Mouse (Mus musculus) hindbrain, postnatal 0 days (tissue): ENCODE results near the gene Pctp. TPM values are rescaled to one million over a fixed set of nuclear protein-coding genes. Genes with fewer than 3 reads are reported as not detected.

Source experiments
- ATAC-seq: fragments of 200-750 bp; cut with Nextera tagmentation; 2 replicates; pipeline ENCODE4 v1.8.0; 2017; ENCODE audit warnings: mild to moderate bottlenecking, moderate TSS enrichment, moderate library complexity
- DNase-seq: peaks from one replicate; pipeline ENCODE4 v3.0.0-alpha.2; 2015; ENCODE audit warnings: low spot score
- H3K27ac ChIP-seq: fragments of 300-500 bp; sonication (generic); 2 replicates; pipeline ENCODE4 v1.5.1; 2014; ENCODE audit warnings: mild to moderate bottlenecking
- H3K27me3 ChIP-seq: fragments of 300-500 bp; sonication (generic); 2 replicates; pipeline ENCODE4 v1.6.1; 2014; ENCODE audit warnings: low read length, mixed read lengths; ENCODE audit not compliant: insufficient read depth
- H3K36me3 ChIP-seq: fragments of 300-500 bp; sonication (generic); 2 replicates; pipeline ENCODE4 v1.6.1; 2014; ENCODE audit warnings: low read length, mixed read lengths; ENCODE audit not compliant: insufficient read depth
- H3K4me1 ChIP-seq: fragments of 300-500 bp; sonication (generic); 2 replicates; pipeline ENCODE4 v1.6.1; 2014; ENCODE audit warnings: antibody characterized with exemption, low read length, mixed read lengths; ENCODE audit not compliant: insufficient read depth
- H3K4me2 ChIP-seq: fragments of 300-500 bp; sonication (generic); 2 replicates; pipeline ENCODE4 v1.6.1; 2014; ENCODE audit warnings: low read depth, mild to moderate bottlenecking, low read length, moderate library complexity, mixed read lengths
- H3K4me3 ChIP-seq: fragments of 300-500 bp; sonication (generic); 2 replicates; pipeline ENCODE4 v1.5.1; 2014; ENCODE audit warnings: low read length
- H3K9ac ChIP-seq: fragments of 300-500 bp; sonication (generic); replicated peaks from 2 replicates; pipeline ENCODE4 v1.6.1; 2014; ENCODE audit warnings: mild to moderate bottlenecking, low read length, moderate library complexity, mixed read lengths
- H3K9me3 ChIP-seq: fragments of 300-500 bp; sonication (generic); 2 replicates; pipeline ENCODE4 v1.6.1; 2016; ENCODE audit warnings: low read length, mixed read lengths
- CTCF ChIP-seq: IDR thresholded peaks from 2 replicates; pipeline ENCODE4 v1.5.1; 2016; ENCODE audit warnings: antibody characterized with exemption, control low read depth, low read depth
- WGBS: fragments of 180-500 bp; shearing (Covaris S2); extraction: QIAGEN DNeasy Blood & Tissue Kit; methylation state at CpG from one replicate; pipeline ENCODE4 v1.1.7; 2014; 5-methylcytosine and 5-hydroxymethylcytosine counted together
- polyA plus RNA-seq: library from polyadenylated mRNA; unstranded; fragments of >200 nt; fragmentation: Nextera tagmentation; extraction: Ambion mirVana; gene quantifications from 2 replicates; pipeline ENCODE4 v1.2.1, GENCODE M21; 2015
- total RNA-seq: library from RNA; depleted of rRNA; stranded (reverse); fragments of >200 nt; gene quantifications from 2 replicates; pipeline ENCODE4 v1.2.3, GENCODE M21; 2014

The Pctp gene
- total and polyA plus RNA-seq, 2 experiments from 2014 or later = 0.42 to 1.5 TPM

GRCm38 (mm10) chr11:90000666-90001065, 2.0 kb downstream of the Pctp start:
- Histone ChIP-seq H3K4me2 (no peak overlapping the region), H3K4me1 (no peaks in the 10 kb centered on the region), H3K4me3 (no peak overlapping the region), H3K27ac (no peak overlapping the region), H3K27me3 (no peaks in the 10 kb centered on the region), H3K36me3 (no peaks in the 10 kb centered on the region), H3K9ac (no peak overlapping the region), H3K9me3 (no peaks in the 10 kb centered on the region)
- no peak for TF ChIP-seq CTCF
- no peak for ATAC-seq
- no peak for DNase-seq
- WGBS = 83% methylated on average over 4 of the region's 4 CpGs

DNA sequence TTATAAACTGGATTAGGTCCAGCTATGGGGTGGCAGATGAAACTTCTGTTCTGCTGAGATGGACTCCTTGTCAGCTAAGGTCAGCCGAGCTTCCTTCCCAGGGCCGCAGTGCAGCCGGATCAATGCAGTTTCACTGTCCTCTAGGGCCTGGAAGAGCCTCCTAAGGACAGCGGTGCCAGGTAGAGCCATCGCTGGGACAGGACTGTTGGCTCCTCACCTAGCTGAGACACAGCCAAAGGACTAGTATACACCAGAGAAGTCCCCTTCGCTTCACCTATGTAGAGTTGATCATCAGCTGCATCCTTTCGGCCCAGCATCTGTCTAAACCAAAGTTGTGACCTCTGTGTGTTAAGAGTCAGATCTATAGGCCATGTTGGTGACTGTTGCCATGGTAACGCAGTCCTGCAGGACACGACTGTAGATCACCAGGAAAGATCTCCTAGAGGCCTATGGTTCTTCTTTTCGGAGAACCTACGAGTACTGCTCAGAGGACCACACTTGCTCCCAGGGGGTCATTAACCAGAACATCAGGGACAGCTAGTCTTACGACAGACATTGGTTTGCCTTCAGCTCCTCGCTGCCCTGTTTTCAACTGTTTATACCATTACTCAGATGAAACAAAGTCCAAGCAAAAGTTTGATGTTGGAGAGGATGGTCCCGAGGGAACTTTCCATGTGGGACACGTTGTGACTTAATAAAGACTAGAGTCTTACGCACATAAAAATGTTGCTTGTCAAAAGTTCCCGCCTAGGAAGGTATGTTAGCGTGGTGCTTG, 3.5 kb downstream of the Pctp start:
- H3K27me3 ChIP-seq = no peaks in the 10 kb centered on the region
- TF ChIP-seq CTCF = no peak
- H3K9me3 ChIP-seq = no peaks in the 10 kb centered on the region
- DNase-seq = no peak
- no peak overlapping the region for H3K27ac ChIP-seq
- no peak for ATAC-seq
- 88% methylated on average over 18 of the region's 18 CpGs for WGBS
- H3K4me1 ChIP-seq = no peaks in the 10 kb centered on the region
- H3K4me3 ChIP-seq = no peak overlapping the region
- H3K9ac ChIP-seq = no peak overlapping the region
- H3K36me3 ChIP-seq = no peaks in the 10 kb centered on the region
- H3K4me2 ChIP-seq = no peak overlapping the region

- Histone ChIP-seq H3K36me3 (no peaks in the 10 kb centered on the region), H3K4me3 (no peak overlapping the region), H3K4me2 (no peak overlapping the region), H3K4me1 (no peaks in the 10 kb centered on the region), H3K9ac (no peak overlapping the region), H3K9me3 (no peaks in the 10 kb centered on the region), H3K27me3 (no peaks in the 10 kb centered on the region), H3K27ac (no peak overlapping the region)
- no peak for TF ChIP-seq CTCF
- ATAC-seq = no peak
- WGBS = 91% methylated on average over 7 of the region's 7 CpGs
- DNase-seq = no peak
Observed at GRCm38 (mm10) chr11:89996856-89997255, 5.8 kb downstream of the Pctp start.

- Histone ChIP-seq H3K27me3 (no peaks in the 10 kb centered on the region), H3K4me2 (no peak overlapping the region), H3K9ac (no peak overlapping the region), H3K27ac (no peak overlapping the region), H3K4me1 (no peaks in the 10 kb centered on the region), H3K36me3 (no peaks in the 10 kb centered on the region), H3K9me3 (no peaks in the 10 kb centered on the region), H3K4me3 (no peak overlapping the region)
- DNase-seq (no peak), ATAC-seq (no peak)
- 89% methylated on average over 4 of the region's 4 CpGs for WGBS
- no peak for TF ChIP-seq CTCF
Observed at GRCm38 (mm10) chr11:89996406-89996805, 6.3 kb downstream of the Pctp start.

GRCm38 (mm10) chr11:89995596-89995995, 7.1 kb downstream of the Pctp start:
- Histone ChIP-seq H3K4me2 (no peak overlapping the region), H3K27ac (no peak overlapping the region), H3K9ac (no peak overlapping the region), H3K9me3 (no peaks in the 10 kb centered on the region), H3K4me3 (no peak overlapping the region), H3K4me1 (no peaks in the 10 kb centered on the region), H3K27me3 (no peaks in the 10 kb centered on the region), H3K36me3 (no peaks in the 10 kb centered on the region)
- WGBS = 87% methylated on average over 5 of the region's 5 CpGs
- DNase-seq (no peak), ATAC-seq (no peak)
- no peak for TF ChIP-seq CTCF

DNA sequence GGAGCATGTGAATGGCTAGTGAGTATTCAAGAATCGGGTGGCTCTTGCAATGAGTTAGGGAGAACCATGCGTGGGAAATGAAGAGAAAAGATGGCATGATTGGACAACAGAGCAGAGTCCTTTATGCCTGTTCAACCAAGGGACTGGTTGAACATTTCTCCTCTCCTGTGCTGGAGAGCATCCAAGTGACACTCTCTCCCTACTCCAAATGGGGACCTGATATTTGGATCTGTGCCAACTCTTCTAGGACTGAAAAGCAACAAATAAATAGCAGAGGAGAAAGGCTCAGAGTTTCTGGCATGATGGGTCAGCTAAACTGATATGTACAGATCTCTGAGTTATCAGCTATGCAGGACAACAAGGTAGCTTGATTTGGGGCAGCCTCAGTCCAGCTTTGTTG, 8.0 kb downstream of the Pctp start:
- no peak overlapping the region for H3K4me2 ChIP-seq
- no peaks in the 10 kb centered on the region for H3K36me3 ChIP-seq
- no peak for TF ChIP-seq CTCF
- no peaks in the 10 kb centered on the region for H3K9me3 ChIP-seq
- ATAC-seq (no peak), DNase-seq (peak; percentile 36)
- WGBS = 63% methylated on average over 2 of the region's 2 CpGs
- H3K4me1 ChIP-seq = no peaks in the 10 kb centered on the region
- no peaks in the 10 kb centered on the region for H3K27me3 ChIP-seq
- H3K27ac ChIP-seq = no peak overlapping the region
- H3K9ac ChIP-seq = no peak overlapping the region
- no peak overlapping the region for H3K4me3 ChIP-seq

GRCm38 (mm10) chr11:89991661-89992060, 11.0 kb downstream of the Pctp start:
- H3K27ac ChIP-seq = no peak overlapping the region
- H3K4me2 ChIP-seq = no peak overlapping the region
- no peak for DNase-seq
- no peaks in the 10 kb centered on the region for H3K4me1 ChIP-seq
- no peak overlapping the region for H3K9ac ChIP-seq
- no peaks in the 10 kb centered on the region for H3K27me3 ChIP-seq
- H3K4me3 ChIP-seq = no peak overlapping the region
- H3K36me3 ChIP-seq = no peaks in the 10 kb centered on the region
- H3K9me3 ChIP-seq = no peaks in the 10 kb centered on the region
- no peak for ATAC-seq
- no peak for TF ChIP-seq CTCF
